Comparison of ENCODE assay signal across 24 mouse cellular contexts in genomic region chr1:170148536-170148935, GRCm38 (mm10). TPM values are rescaled to one million over a fixed set of nuclear protein-coding genes. Genes with fewer than 3 reads are reported as not detected.
DNase-seq lines count a peak whose midpoint lies in the region; ATAC-seq and TF ChIP-seq lines count a peak whose summit lies in the region.
"Had no signal": no experiment of that assay in that cellular context is flagged by ENCODE, and none has a peak within 500 bp of the region (broad histone marks: within the 10 kb centered on the region; RNA-seq: fewer than 3 reads in every experiment).

No protein-coding gene starts in this region.

- no peak for TF ChIP-seq RAD21 in MEL (IDR thresholded peaks at IDR 0.05; ENCODE audit: low read depth, low read length)

- H3K9ac ChIP-seq in MEL (ENCODE audit: control insufficient read depth, low read depth, low read length, poor library complexity, severe bottlenecking) = no peak overlapping the region
- no peak overlapping the region; the same call in 1 of the 2 replicates for H3K9ac ChIP-seq in liver, embryonic 12.5 days
- H3K9ac ChIP-seq: embryonic facial prominence, embryonic 12.5 days; forebrain, embryonic 13.5 days; heart, embryonic 15.5 days; hindbrain, embryonic 14.5 days; midbrain, embryonic 15.5 days; neural tube, embryonic 13.5 days had no signal

- peak overlapping the region; percentile 43; the same call in 1 of the 2 replicates for H3K4me2 ChIP-seq in liver, embryonic 12.5 days
- H3K4me2 ChIP-seq: embryonic facial prominence, embryonic 12.5 days; forebrain, embryonic 13.5 days; heart, embryonic 15.5 days; hindbrain, embryonic 14.5 days; midbrain, embryonic 15.5 days; neural tube, embryonic 13.5 days had no signal

- H3K9me3 ChIP-seq in MEL (replicated peaks; ENCODE audit: insufficient read depth, low read length) = no peaks in the 10 kb centered on the region
- H3K9me3 ChIP-seq in liver, embryonic 12.5 days (replicated peaks) = no peaks in the 10 kb centered on the region
- H3K9me3 ChIP-seq: embryonic facial prominence, embryonic 12.5 days; forebrain, embryonic 13.5 days; heart, embryonic 15.5 days; midbrain, embryonic 15.5 days; neural tube, embryonic 13.5 days had no signal

- ATAC-seq in liver, embryonic 12.5 days = peak; percentile 88
- ATAC-seq in megakaryocyte, adult 5-6 weeks (ENCODE audit: poor library complexity, severe bottlenecking) = peak; percentile 38; the same call in 1 of the 2 replicates
- ATAC-seq: forebrain, embryonic 13.5 days; midbrain, embryonic 15.5 days had no signal

- no peak for TF ChIP-seq POLR2A in MEL (IDR thresholded peaks at IDR 0.05; ENCODE audit: control insufficient read depth in 1 of 2, insufficient read depth in 1 of 2, low read depth in 1 of 2, low read length in 2 of 2, poor library complexity in 1 of 2)

- peak overlapping the region; percentile 94 for H3K27ac ChIP-seq in MEL (ENCODE audit: control insufficient read depth, low read depth, low read length)
- H3K27ac ChIP-seq in liver, embryonic 12.5 days = peak overlapping the region; percentile 87
- H3K27ac ChIP-seq: embryonic facial prominence, embryonic 12.5 days; forebrain, embryonic 13.5 days; gastrocnemius, adult 2 months; heart, embryonic 15.5 days; hindbrain, embryonic 14.5 days; midbrain, embryonic 15.5 days; neural tube, embryonic 13.5 days had no signal

- 24% methylated on average over 6 of the region's 6 CpGs for WGBS in liver, embryonic 12.5 days (ENCODE audit: insufficient replicate concordance)

- peak; percentile 85 for DNase-seq in MEL (ENCODE audit: low read depth, low spot score)
- peak; percentile 22 for DNase-seq in c-Kit-positive CD71-positive TER-119-positive erythroid progenitor cells, embryonic 14.5 days (ENCODE audit: low spot score)
- no peak for DNase-seq in neural tube, embryonic 10.5 days (ENCODE audit: extremely low spot score, low spot score)
- DNase-seq in kidney, postnatal 4 days = no peak
- no peak for DNase-seq in urinary bladder, postnatal 4 days (ENCODE audit: low spot score in 2 of 2)
- DNase-seq: cerebellum, adult 11-12 months; cerebellum, postnatal 10 days; gastrocnemius, adult 2 months; heart, postnatal 4 days; kidney, adult 18-20 months; kidney, postnatal 10 days; lung, adult 18-20 months; lung, postnatal 10 days; right cerebral cortex, postnatal 4 days; thymus, adult 18-20 months had no signal

- H3K36me3 ChIP-seq in MEL (ENCODE audit: control insufficient read depth in 1 of 2, insufficient read depth in 2 of 2, low read length in 2 of 2) = peaks cover 35 to 56% of the 10 kb centered on the region in 2 experiments
- peaks cover 67% of the 10 kb centered on the region for H3K36me3 ChIP-seq in liver, embryonic 12.5 days

- no peaks in the 10 kb centered on the region for H3K27me3 ChIP-seq in MEL (ENCODE audit: control insufficient read depth in 1 of 2, insufficient read depth in 2 of 2, low read length in 2 of 2)
- H3K27me3 ChIP-seq in liver, embryonic 12.5 days (replicated peaks) = no peaks in the 10 kb centered on the region
- H3K27me3 ChIP-seq: embryonic facial prominence, embryonic 12.5 days; forebrain, embryonic 13.5 days; heart, embryonic 15.5 days; midbrain, embryonic 15.5 days; neural tube, embryonic 13.5 days had no signal

- peak; percentile 98 to 99 for TF ChIP-seq EP300 in MEL (IDR thresholded peaks at IDR 0.05; ENCODE audit: low read depth in 1 of 2, low read length in 2 of 2)

- TF ChIP-seq CTCF in MEL (IDR thresholded peaks at IDR 0.05 in 2 of 3, conservative IDR thresholded peaks at IDR 0.05 in 1 of 3; ENCODE audit: control insufficient read depth in 1 of 3, insufficient read depth in 1 of 3, low read depth in 2 of 3, low read length in 3 of 3, poor library complexity in 1 of 3, severe bottlenecking in 1 of 3) = no peak

- H3K4me1 ChIP-seq in MEL (ENCODE audit: control insufficient read depth in 1 of 2, insufficient read depth in 2 of 2, low read length in 2 of 2) = peaks cover 27% of the 10 kb centered on the region in 2 experiments
- peaks cover 29% of the 10 kb centered on the region for H3K4me1 ChIP-seq in liver, embryonic 12.5 days
- H3K4me1 ChIP-seq: embryonic facial prominence, embryonic 12.5 days; forebrain, embryonic 13.5 days; midbrain, embryonic 15.5 days; neural tube, embryonic 13.5 days had no signal

- no peaks in the 10 kb centered on the region for H3K79me2 ChIP-seq in MEL (ENCODE audit: control insufficient read depth, insufficient read depth, low read length, poor library complexity)

- no peak overlapping the region for H3K4me3 ChIP-seq in MEL (ENCODE audit: control insufficient read depth in 1 of 2, insufficient read depth in 1 of 2, low read depth in 2 of 2, low read length in 2 of 2)
- no peak overlapping the region for H3K4me3 ChIP-seq in liver, embryonic 12.5 days
- H3K4me3 ChIP-seq: embryonic facial prominence, embryonic 12.5 days; erythroblast, embryonic 14.5 days; forebrain, embryonic 13.5 days; gastrocnemius, adult 2 months; heart, embryonic 15.5 days; midbrain, embryonic 15.5 days; neural tube, embryonic 13.5 days had no signal

TF ChIP-seq in MEL, 35 proteins besides CTCF, POLR2A, EP300 and RAD21 (continues in another document):
- no peak for TF ChIP-seq NRF1 (IDR thresholded peaks at IDR 0.05; ENCODE audit: insufficient read depth, low read depth, low read length, poor library complexity, severe bottlenecking)
- TF ChIP-seq BHLHE40 (IDR thresholded peaks at IDR 0.05; ENCODE audit: borderline replicate concordance, low read depth, low read length) = peak; percentile 98
- peak; percentile 30; the same call in 1 of the 2 replicates for TF ChIP-seq MAX (IDR thresholded peaks at IDR 0.05; ENCODE audit: low read length)
- peak; percentile 79; the same call in 1 of the 2 replicates for TF ChIP-seq MEF2A (IDR thresholded peaks at IDR 0.05; ENCODE audit: extremely low read depth, insufficient replicate concordance, low read depth, low read length, poor library complexity, severe bottlenecking)
- peak; percentile 54; the same call in 1 of the 2 replicates for TF ChIP-seq MAZ (IDR thresholded peaks at IDR 0.05; ENCODE audit: low read depth, low read length)
- TF ChIP-seq JUND (IDR thresholded peaks at IDR 0.05; ENCODE audit: low read depth, low read length) = 0 out of 2 replicates have a peak, but pooled peaks have one; percentile 29
- peak; percentile 87 for TF ChIP-seq MYB (IDR thresholded peaks at IDR 0.05; ENCODE audit: low read depth, low read length)
- peak; percentile 97 for TF ChIP-seq ZNF384 (IDR thresholded peaks at IDR 0.05; ENCODE audit: low read depth, low read length)
- no peak; the same call in 1 of the 2 replicates for TF ChIP-seq E2F4 (IDR thresholded peaks at IDR 0.05; ENCODE audit: borderline replicate concordance, low read depth, low read length)
- TF ChIP-seq CHD1 (IDR thresholded peaks at IDR 0.05; ENCODE audit: low read depth, low read length) = no peak
- no peak for TF ChIP-seq ZC3H11A (IDR thresholded peaks at IDR 0.05; ENCODE audit: low read depth, low read length)
- 0 out of 2 replicates have a peak, but pooled peaks have one; percentile 10 for TF ChIP-seq ELF1 (IDR thresholded peaks at IDR 0.05; ENCODE audit: low read depth, low read length)
- peak; percentile 45 for TF ChIP-seq KAT2A (conservative IDR thresholded peaks at IDR 0.05; ENCODE audit: low read depth, low read length)
- peak; percentile 95 for TF ChIP-seq RCOR1 (IDR thresholded peaks at IDR 0.05; ENCODE audit: low read depth, low read length)
- TF ChIP-seq MXI1 (IDR thresholded peaks at IDR 0.05; ENCODE audit: low read depth, low read length) = peak; percentile 48; the same call in 1 of the 2 replicates
- TF ChIP-seq USF1 (IDR thresholded peaks at IDR 0.05; ENCODE audit: low read depth, low read length) = no peak
- TF ChIP-seq TAL1 (IDR thresholded peaks at IDR 0.05; ENCODE audit: low read length) = peak; percentile 88
- TF ChIP-seq MAFK (IDR thresholded peaks at IDR 0.05; ENCODE audit: borderline replicate concordance, low read depth, low read length) = peak; percentile 87
- no peak for TF ChIP-seq TBP (IDR thresholded peaks at IDR 0.05; ENCODE audit: low read depth, low read length)
- no peak for TF ChIP-seq SMC3 (IDR thresholded peaks at IDR 0.05; ENCODE audit: low read depth, low read length)
- TF ChIP-seq ETS1 (IDR thresholded peaks at IDR 0.05; ENCODE audit: low read depth, low read length) = peak; percentile 98
- TF ChIP-seq POLR2AphosphoS5 (IDR thresholded peaks at IDR 0.05; ENCODE audit: borderline replicate concordance, low read depth, low read length) = no peak
- TF ChIP-seq ZMIZ1 (IDR thresholded peaks at IDR 0.05; ENCODE audit: low read depth, low read length) = peak; percentile 69
- TF ChIP-seq ZKSCAN1 (IDR thresholded peaks at IDR 0.05; ENCODE audit: low read depth, low read length) = peak; percentile 90
- TF ChIP-seq GATA1 (IDR thresholded peaks at IDR 0.05; ENCODE audit: low read depth, low read length) = peak; percentile 97
- TF ChIP-seq HCFC1 (IDR thresholded peaks at IDR 0.05; ENCODE audit: low read depth, low read length) = peak; percentile 64; the same call in 1 of the 2 replicates
- no peak for TF ChIP-seq USF2 (IDR thresholded peaks at IDR 0.05; ENCODE audit: borderline replicate concordance in 1 of 2, insufficient read depth in 1 of 2, low read depth in 1 of 2, low read length in 2 of 2)
- peak; percentile 85; the same call in 1 of the 2 replicates for TF ChIP-seq MYC (IDR thresholded peaks at IDR 0.05; ENCODE audit: low read depth, low read length)
- no peak for TF ChIP-seq GABPA (IDR thresholded peaks at IDR 0.05; ENCODE audit: low read depth, low read length)
- TF ChIP-seq NELFE (IDR thresholded peaks at IDR 0.05; ENCODE audit: low read depth, low read length) = no peak
- no peak; the same call in 1 of the 2 replicates for TF ChIP-seq CHD2 (IDR thresholded peaks at IDR 0.05; ENCODE audit: low read length)

RNA-seq across cellular contexts. Expression of gene Uap1, which starts 26.2 kb away (rescaled TPM):
- 74.5 and 87.3 TPM in 2 replicates for total RNA-seq in MEL (2012; rRNA removed)
- 10 to 100 TPM in 1 of 2 experiments, not detected in 1; 80.8 TPM for polyA plus RNA-seq in MEL (2012; ENCODE audit: insufficient read depth in 1 of 2, insufficient read length in 2 of 2, low read depth in 1 of 2, low replicate concordance in 2 of 2, missing spikeins in 1 of 2)
- 40.3 and 43.1 TPM in 2 replicates for polyA plus RNA-seq in liver, embryonic 12.5 days (2016; fragmentation: Nextera tagmentation; extraction: Ambion mirVana)
- total RNA-seq in megakaryocyte, adult 5-6 weeks (2015) = 57.7 and 66.6 TPM in 2 replicates
- total RNA-seq in megakaryocyte, adult 5-6 weeks (2017) = 58.5 and 79.1 TPM in 2 replicates

RNA-seq across cellular contexts. Expression of gene Ddr2, which starts 38.0 kb away (rescaled TPM):
- total RNA-seq in MEL (2012; rRNA removed) = not detected in 2 replicates
- polyA plus RNA-seq in MEL (2012; ENCODE audit: insufficient read depth in 1 of 2, insufficient read length in 2 of 2, low read depth in 1 of 2, low replicate concordance in 2 of 2, missing spikeins in 1 of 2) = under 1 TPM in 1 of 2 experiments, not detected in 1; 0.04 TPM
- polyA plus RNA-seq in liver, embryonic 12.5 days (2016; fragmentation: Nextera tagmentation; extraction: Ambion mirVana) = 2.4 and 3.1 TPM in 2 replicates
- total RNA-seq in megakaryocyte, adult 5-6 weeks (2015) = not detected in 2 replicates
- total RNA-seq in megakaryocyte, adult 5-6 weeks (2017) = 0.15 TPM in 1 of 2 replicates, not detected in the other
- polyA plus RNA-seq: erythroblast, embryonic 14.5 days had no signal

Comparison
In these comparisons a context has a peak if more than half of its experiments do, and no peak if none do; other contexts are left out.
1. DNase-seq: peak in MEL (single experiment) and c-Kit-positive CD71-positive TER-119-positive erythroid progenitor cells, embryonic 14.5 days (single experiment); none in neural tube, embryonic 10.5 days (single experiment), kidney, postnatal 4 days (0 of 2) and urinary bladder, postnatal 4 days (0 of 2).